Mouse (Mus musculus) adrenal gland, postnatal 10 days (tissue): Measurements from ENCODE around the gene Gm28539. TPM values are rescaled to one million over a fixed set of nuclear protein-coding genes. Genes with fewer than 3 reads are reported as not detected.

ENCODE experiments used
- DNase-seq: peaks from one replicate; pipeline ENCODE4 v3.0.0; 2021; ENCODE audit warnings: mixed read lengths
- long read RNA-seq, 2 experiments: library from polyadenylated mRNA; stranded (forward); transcript quantifications; one replicate each; pipeline ENCODE4 v2.0.0; 2021
- total RNA-seq, 2 experiments: library from RNA; stranded (reverse); gene quantifications; 2 replicates each; pipeline ENCODE4 v1.2.3; 2021

The Gm28539 gene
- total RNA-seq: under 1 TPM; 0.39 to 0.70 TPM
- long read RNA-seq, experiment 1, partial matches to known transcripts: 0 of 4 reads
- long read RNA-seq, experiment 1, other reads (novel, unspliced or antisense): 4 of 4 reads
- long read RNA-seq, experiment 2, partial matches to known transcripts: 0 of 2 reads
- long read RNA-seq, experiment 2, other reads (novel, unspliced or antisense): 2 of 2 reads

DNA sequence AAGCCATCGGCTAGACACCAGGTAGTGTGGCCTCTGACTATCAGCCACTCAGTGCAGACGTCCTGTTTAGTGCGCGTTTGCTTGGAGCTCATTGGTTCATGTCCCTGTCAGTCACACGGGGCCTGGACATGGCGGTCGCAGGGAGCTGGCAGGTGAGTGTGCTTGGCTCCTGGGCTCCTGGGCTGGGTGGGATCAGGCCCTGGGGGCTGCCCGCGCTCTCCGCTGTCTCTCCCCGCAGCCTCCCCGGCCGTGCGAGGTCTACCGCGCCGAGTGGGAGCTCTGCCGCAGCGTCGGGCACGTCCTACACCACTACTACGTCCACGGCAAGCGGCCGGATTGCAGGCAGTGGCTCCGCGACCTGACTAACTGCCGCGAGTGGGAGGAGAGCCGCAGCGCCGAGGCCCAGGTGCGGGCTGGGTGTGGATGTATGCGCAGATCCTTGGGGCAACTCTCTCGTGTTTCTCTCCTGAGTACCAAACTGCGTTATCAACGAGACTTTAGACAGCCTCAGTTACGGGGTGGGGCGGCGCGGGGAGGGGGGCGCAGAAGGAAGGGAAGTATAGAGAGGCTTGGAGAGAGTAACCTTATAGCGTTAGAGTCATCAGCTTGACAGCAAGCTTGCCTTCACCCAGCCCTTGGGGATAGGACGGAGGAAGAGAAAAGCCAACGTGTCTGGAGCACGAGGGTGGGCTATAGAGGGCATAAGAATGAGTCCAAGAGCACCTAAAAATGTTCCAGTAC lies at the start of gene Gm28539, which contains the start of gene 2510002D24Rik:
Gene Gm28539 (plus strand): TSS at position 117 of the 741 bp plus-strand sequence.
Gene 2510002D24Rik (plus strand): TSS at position 111 of the 741 bp plus-strand sequence.
- peak; percentile 95 for DNase-seq

- DNase-seq: no peak
Measured at GRCm38 (mm10) chr16:18786652-18787051, 49.7 kb upstream of the Gm28539 start.

DNA sequence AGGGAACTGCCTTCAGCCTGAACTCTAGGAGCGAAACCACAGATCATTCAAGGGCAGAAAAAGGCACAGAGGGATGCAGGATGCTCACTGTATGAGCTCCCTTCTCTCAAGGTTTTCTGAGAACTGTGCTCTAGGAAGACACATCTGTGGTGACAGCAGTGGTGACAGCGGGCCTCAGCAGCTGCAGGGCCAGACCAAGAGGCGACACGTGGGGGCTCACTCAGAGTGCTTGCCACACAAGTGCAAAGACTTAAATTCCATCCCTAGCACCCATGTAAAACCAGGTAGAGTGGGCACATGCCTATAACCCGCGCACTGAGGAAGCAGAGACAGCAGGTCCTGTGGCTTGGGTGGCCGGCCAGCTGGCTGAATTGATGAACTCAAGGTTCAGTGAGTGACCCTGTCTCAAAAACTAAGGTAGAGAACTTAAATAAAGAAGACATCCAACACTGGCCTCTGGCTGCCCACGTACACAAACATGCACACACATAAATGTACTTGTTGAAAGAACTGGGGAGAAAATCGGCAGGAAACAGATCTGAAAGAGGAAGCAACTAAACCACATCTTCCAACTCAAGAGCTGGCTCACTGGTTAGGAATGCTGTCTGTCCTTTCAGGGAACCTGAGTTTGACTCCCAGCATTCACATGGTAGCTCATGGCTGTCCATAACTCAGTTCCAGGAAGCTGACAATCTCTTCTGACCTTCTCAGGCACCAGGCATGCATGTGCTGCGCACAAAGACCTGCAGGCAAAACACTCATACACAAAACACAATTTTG lies 47.6 kb upstream of the Gm28539 start:
- no peak for DNase-seq

- no peak for DNase-seq
Measured at GRCm38 (mm10) chr16:18795223-18795899, 41.0 kb upstream of the Gm28539 start.

DNA sequence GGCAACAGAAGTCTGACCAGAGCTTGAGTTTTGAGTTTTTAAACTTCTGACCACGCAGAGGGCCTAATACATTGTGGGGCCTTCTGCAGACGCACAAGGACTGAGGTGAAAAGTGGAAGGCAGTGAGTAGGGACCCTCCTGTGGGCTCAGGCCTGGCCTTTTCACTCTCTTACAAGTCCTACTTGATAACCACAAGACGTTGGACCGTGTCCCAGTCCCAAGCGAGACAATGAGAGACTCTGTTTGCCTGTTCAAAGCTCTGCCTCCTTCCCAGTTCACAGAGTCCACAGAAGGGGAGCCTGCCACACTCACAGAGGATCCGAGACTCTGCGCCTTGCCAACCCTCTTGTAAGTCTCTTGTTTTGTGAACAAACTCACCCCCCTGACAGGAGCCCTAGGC lies 39.7 kb upstream of the Gm28539 start:
- DNase-seq: no peak

- no peak for DNase-seq
Measured at GRCm38 (mm10) chr16:18798151-18798550, 38.2 kb upstream of the Gm28539 start.

GRCm38 (mm10) chr16:18798841-18799240 lies 37.5 kb upstream of the Gm28539 start:
- peak; percentile 77 for DNase-seq

DNA sequence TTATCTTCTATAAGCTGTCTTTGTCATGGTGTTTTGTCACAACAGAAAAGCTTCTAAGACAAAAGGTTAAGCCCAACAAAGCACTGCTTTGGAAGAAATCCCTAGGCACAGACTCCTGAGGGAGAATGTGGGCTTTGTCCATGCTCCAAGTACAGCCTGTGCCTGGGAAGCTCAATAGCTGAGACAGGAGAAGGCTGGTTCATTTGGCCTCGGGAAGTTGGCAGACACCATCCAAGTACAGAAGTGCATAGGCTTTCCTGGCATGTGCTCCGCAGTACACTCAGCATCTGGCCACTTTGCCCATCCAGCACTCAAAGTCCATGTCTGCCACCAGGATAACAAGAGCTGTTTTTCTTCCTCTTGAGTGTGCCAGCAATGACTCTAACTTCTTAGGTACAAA lies 30.6 kb upstream of the Gm28539 start:
- peak; percentile 51 for DNase-seq

DNA sequence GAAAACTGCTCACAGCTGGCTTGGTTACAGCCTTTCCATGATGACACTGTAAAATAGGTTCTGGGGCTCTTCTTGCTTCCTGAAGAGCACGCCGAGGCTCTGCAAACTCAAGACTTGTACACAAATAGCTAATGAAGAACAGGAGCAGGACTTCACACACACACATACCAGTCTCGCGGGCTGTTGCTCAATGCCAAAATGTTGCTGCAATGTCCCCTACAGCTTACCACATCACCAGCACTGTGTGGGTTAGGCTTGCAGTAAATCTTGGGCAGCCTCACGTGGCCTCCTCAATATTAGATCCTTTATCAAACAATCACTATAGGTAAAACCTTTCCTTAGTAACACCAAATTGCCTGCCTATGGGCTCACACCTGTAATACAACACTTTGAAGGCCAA lies 27.4 kb upstream of the Gm28539 start:
- peak; percentile 30 for DNase-seq

- DNase-seq: no peak
Measured at GRCm38 (mm10) chr16:18811032-18811431, 25.4 kb upstream of the Gm28539 start.

GRCm38 (mm10) chr16:18811468-18812384 lies 24.7 kb upstream of the Gm28539 start, which contains the start of the genes Ufd1 and Cdc45:
TSS of gene Ufd1 (plus strand) at chr16:18811779.
TSS of gene Cdc45 (minus strand) at chr16:18811987.
- DNase-seq: peak; percentile 92

DNA sequence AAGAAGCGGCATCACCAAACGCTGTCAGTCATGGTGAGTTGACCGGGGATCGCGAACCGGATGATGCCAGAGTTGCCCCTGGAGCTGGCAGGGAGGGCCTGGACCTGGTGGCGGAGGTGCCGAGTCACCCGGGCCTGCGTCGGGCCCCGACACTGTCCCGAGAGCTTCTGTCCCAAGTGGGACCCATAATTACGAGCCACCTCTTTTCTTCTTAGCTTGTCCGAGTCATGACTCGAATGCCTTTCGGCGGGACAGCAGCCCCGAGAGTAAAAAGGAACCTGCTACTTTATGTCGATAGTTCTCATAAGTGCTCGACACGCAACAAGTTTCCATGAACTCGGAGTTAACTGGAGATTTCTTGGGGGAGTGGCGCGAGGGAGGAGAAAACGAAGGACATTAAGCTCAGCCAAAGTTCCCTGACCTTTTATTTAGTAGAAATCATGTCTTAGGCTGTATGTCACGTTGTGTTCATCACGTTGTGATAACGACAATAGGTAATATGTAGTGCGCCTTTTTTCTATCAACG lies 23.9 kb upstream of the Gm28539 start:
- no peak for DNase-seq

DNA sequence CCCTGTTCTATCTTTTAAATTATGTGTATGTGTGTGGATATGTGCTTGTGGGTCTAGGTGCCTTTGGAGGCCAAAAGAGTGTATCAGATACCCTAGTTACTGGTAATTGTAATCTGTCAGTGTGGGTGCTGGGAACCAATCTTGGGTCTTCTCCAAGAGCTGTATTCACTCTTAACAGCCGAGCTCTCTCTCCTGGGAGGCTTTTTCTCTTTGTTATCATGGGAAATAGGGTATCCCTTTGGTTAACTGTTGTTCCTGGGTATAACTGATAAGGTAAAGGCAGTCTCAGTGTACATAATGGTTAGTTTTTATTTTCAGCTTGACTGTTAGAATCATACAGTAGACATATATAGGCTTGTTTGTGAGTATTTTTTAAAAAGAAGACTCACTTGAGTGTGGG lies 14.0 kb upstream of the Gm28539 start:
- no peak for DNase-seq

DNA sequence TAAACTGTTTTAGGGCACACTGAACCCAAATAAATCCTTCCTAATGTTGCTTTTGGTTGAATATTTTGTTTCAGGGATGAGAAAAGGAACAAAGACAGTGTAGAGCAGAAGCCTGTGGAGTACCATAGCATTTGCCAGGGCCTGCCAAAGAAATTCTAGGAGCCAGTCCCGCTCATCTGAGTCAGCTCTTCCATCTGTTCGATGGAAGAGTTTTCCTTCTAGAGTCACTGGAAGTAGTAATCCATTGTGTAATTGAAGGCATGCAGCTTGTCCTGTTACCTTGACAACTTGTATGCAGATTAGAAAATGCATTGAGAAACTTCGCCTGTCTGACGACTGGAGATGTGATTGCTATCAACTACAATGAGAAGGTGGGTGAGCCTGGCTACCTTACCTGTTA lies 13.5 kb upstream of the Gm28539 start:
- DNase-seq: no peak

DNA sequence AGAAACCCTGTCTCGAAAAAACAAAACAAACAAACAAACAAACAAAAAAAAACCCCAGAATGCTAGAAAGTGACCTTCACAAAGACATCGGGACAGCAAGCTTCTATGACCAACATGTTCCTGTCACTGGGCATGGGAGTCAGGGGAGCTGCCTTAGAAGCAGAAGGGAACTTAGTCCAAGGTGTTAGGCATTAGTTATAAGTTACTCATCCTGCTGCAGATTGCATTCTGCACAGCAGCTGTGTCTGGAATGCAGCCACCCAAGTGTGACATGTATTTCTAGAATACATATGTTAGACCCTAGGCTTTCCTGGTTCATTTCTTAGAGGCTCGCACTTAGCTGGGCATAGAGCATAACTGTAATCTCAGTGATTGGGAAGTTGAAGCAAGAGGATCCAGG lies 7.8 kb upstream of the Gm28539 start:
- no peak for DNase-seq

DNA sequence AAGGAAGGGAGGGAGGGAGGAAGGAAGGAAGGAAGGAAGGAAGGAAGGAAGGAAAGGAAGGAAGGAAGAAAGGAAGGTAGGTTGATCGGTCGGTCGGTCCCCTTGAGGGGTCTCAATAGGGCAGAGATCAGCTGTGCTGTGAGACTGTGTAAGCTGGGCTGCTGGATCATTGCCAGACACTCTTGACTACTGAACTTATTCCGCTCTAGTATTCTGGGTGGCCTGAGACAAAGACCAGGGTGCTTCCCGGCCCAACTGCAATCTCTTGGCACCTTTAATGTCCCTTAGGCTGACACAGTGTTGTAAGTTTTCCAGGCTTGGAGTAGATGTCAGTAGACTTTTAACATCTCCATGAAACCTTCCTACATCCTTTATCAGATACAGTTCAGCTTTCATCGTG lies 7.3 kb upstream of the Gm28539 start:
- DNase-seq: no peak

DNA sequence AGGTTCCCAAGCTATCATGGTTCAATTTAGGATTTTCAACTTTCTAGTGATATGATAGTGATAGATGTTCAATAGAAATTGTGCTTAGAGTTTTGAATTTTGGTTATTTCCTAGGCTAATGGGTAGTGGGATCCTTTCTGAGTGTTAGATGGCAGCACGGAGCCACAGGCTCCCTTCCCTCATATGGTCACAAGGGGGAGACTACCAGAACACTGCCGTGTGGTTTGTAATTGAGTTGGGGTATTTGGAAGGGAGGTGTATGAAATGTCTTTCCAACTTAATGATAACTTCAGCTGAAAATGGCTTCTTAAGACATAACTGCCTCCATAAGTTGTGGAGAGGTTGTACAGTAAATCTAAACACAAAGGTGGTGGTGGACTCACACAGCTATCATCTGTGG lies 2.9 kb upstream of the Gm28539 start:
- DNase-seq: no peak

DNA sequence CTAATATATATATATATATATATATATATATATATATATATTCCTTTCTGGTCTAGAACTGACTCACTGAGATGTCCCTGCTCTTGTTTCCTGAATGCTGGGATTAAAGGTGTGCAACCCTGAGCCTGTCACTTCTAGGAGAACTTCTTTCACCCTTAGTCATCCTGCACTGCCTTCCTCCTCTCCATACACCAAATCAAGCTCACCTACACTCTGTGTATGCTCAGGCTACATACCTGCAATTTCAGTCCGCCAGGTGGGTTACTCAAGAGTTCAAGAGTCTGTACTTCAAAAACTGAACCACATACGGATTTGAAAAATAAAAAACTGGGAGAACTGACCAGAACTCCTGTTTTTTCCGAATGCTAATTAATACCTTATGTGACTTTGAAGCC lies 314 bp upstream of the Gm28539 start:
- no peak for DNase-seq

DNA sequence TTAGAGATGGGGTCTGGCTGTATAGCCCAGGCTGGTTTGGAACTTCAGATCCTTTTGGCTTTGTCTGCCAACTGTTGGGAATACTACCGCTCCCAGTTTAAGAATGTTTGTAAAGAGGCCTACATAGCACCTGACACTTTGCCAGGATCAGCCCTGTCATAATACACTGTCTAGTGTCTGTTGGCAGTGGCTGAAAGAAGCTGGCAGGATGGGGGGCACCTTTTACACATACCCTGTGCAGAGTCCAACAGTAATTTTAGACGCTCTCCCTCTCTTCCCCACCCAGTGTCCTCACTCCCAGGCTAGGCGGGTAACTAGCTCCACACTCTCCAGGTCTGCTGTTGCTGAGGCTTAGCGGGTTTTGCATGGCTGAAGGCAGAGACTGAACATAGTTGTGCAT lies 2.0 kb downstream of the Gm28539 start:
- DNase-seq: no peak

GRCm38 (mm10) chr16:18846301-18846820 lies 10.0 kb downstream of the Gm28539 start:
- DNase-seq: no peak
